Comparison of ENCODE assay signal across 15 mouse cellular contexts in genomic region chr12:73731848-73732540, GRCm38 (mm10).
A peak's percentile ranks its signal among the peaks of the same experiment; 100 is the strongest.
DNase-seq lines count a peak whose midpoint lies in the region; ATAC-seq lines count a peak whose summit lies in the region.
"Had no signal": no experiment of that assay in that cellular context is flagged by ENCODE, and none has a peak within 500 bp of the region (broad histone marks: within the 10 kb centered on the region; RNA-seq: fewer than 3 reads in every experiment).

No protein-coding gene starts in this region.

- H3K27me3 ChIP-seq in heart, embryonic 12.5 days (replicated peaks): no peaks in the 10 kb centered on the region
- peaks cover 88% of the 10 kb centered on the region for H3K27me3 ChIP-seq in midbrain, embryonic 12.5 days
- peaks cover 52% of the 10 kb centered on the region for H3K27me3 ChIP-seq in midbrain, embryonic 11.5 days (ENCODE audit: control insufficient read depth, insufficient read depth, low read length)
- H3K27me3 ChIP-seq in hindbrain, embryonic 16.5 days (replicated peaks; ENCODE audit: control insufficient read depth, insufficient read depth, low read length): peaks cover 3% of the 10 kb centered on the region
- peaks cover 10% of the 10 kb centered on the region; the same call in 1 of the 2 replicates for H3K27me3 ChIP-seq in midbrain, embryonic 16.5 days (ENCODE audit: control insufficient read depth, insufficient read depth, low read depth, low read length)
- no peaks in the 10 kb centered on the region for H3K27me3 ChIP-seq in kidney, embryonic 16.5 days (ENCODE audit: insufficient read depth, low read length)
- H3K27me3 ChIP-seq: embryonic facial prominence, embryonic 12.5 days had no signal

- no peak overlapping the region for H3K27ac ChIP-seq in heart, embryonic 12.5 days (ENCODE audit: poor library complexity, severe bottlenecking)
- 0 out of 2 replicates have a peak overlapping the region, but pooled peaks have one; percentile 2 for H3K27ac ChIP-seq in midbrain, embryonic 12.5 days (replicated peaks)
- H3K27ac ChIP-seq in midbrain, embryonic 11.5 days (ENCODE audit: low read depth, low read length): no peak overlapping the region
- H3K27ac ChIP-seq in hindbrain, embryonic 16.5 days (ENCODE audit: low read depth, low read length): no peak overlapping the region
- 0 out of 2 replicates have a peak overlapping the region, but pooled peaks have one; percentile 35 for H3K27ac ChIP-seq in midbrain, embryonic 16.5 days (ENCODE audit: low read length)
- no peak overlapping the region for H3K27ac ChIP-seq in kidney, embryonic 16.5 days (ENCODE audit: low read length)
- H3K27ac ChIP-seq: embryonic facial prominence, embryonic 12.5 days; forebrain, embryonic 10.5 days; neural tube, embryonic 12.5 days had no signal

- peak overlapping the region; percentile 41; the same call in 1 of the 2 replicates for H3K9ac ChIP-seq in heart, embryonic 12.5 days
- H3K9ac ChIP-seq in midbrain, embryonic 12.5 days (replicated peaks): no peak overlapping the region
- no peak overlapping the region for H3K9ac ChIP-seq in midbrain, embryonic 11.5 days (ENCODE audit: low read length)
- H3K9ac ChIP-seq in hindbrain, embryonic 16.5 days (ENCODE audit: low read depth, low read length): peak overlapping the region; percentile 12; the same call in 1 of the 2 replicates
- no peak overlapping the region for H3K9ac ChIP-seq in midbrain, embryonic 16.5 days (ENCODE audit: low read depth, low read length)
- H3K9ac ChIP-seq in kidney, embryonic 16.5 days (replicated peaks; ENCODE audit: low read length): no peak overlapping the region
- H3K9ac ChIP-seq: embryonic facial prominence, embryonic 12.5 days; neural tube, embryonic 12.5 days had no signal

- no peak overlapping the region for H3K4me3 ChIP-seq in heart, embryonic 12.5 days
- H3K4me3 ChIP-seq in midbrain, embryonic 12.5 days: no peak overlapping the region
- H3K4me3 ChIP-seq in midbrain, embryonic 11.5 days (ENCODE audit: low read depth, low read length): no peak overlapping the region
- H3K4me3 ChIP-seq in hindbrain, embryonic 16.5 days (ENCODE audit: low read length): no peak overlapping the region
- H3K4me3 ChIP-seq in midbrain, embryonic 16.5 days (ENCODE audit: low read depth, low read length): no peak overlapping the region
- H3K4me3 ChIP-seq in kidney, embryonic 16.5 days (ENCODE audit: low read length): no peak overlapping the region
- H3K4me3 ChIP-seq: embryonic facial prominence, embryonic 12.5 days; forebrain, embryonic 10.5 days; neural tube, embryonic 12.5 days had no signal

- peak overlapping the region; percentile 5; the same call in 1 of the 2 replicates for H3K4me2 ChIP-seq in heart, embryonic 12.5 days
- no peak overlapping the region for H3K4me2 ChIP-seq in midbrain, embryonic 12.5 days (replicated peaks)
- H3K4me2 ChIP-seq in midbrain, embryonic 11.5 days: no peak overlapping the region
- no peak overlapping the region; the same call in 1 of the 2 replicates for H3K4me2 ChIP-seq in hindbrain, embryonic 16.5 days (ENCODE audit: low read length)
- peak overlapping the region; percentile 20; the same call in 1 of the 2 replicates for H3K4me2 ChIP-seq in midbrain, embryonic 16.5 days (ENCODE audit: low read length)
- H3K4me2 ChIP-seq in kidney, embryonic 16.5 days (replicated peaks; ENCODE audit: low read depth, low read length): no peak overlapping the region
- H3K4me2 ChIP-seq: embryonic facial prominence, embryonic 12.5 days; neural tube, embryonic 12.5 days had no signal

- ATAC-seq in heart, embryonic 12.5 days (ENCODE audit: insufficient number of reproducible peaks, low FRiP score): no peak
- no peak for ATAC-seq in midbrain, embryonic 12.5 days (ENCODE audit: low FRiP score, low read depth)
- no peak for ATAC-seq in midbrain, embryonic 11.5 days (ENCODE audit: low FRiP score)
- ATAC-seq in hindbrain, embryonic 16.5 days: peak; percentile 68
- peak; percentile 75 for ATAC-seq in midbrain, embryonic 16.5 days
- ATAC-seq in kidney, embryonic 16.5 days (ENCODE audit: low FRiP score, low TSS enrichment): no peak

- H3K9me3 ChIP-seq in heart, embryonic 12.5 days (replicated peaks): no peaks in the 10 kb centered on the region
- H3K9me3 ChIP-seq in midbrain, embryonic 12.5 days: no peaks in the 10 kb centered on the region
- no peaks in the 10 kb centered on the region for H3K9me3 ChIP-seq in midbrain, embryonic 11.5 days (ENCODE audit: control insufficient read depth, low read length)
- H3K9me3 ChIP-seq in hindbrain, embryonic 16.5 days (ENCODE audit: control insufficient read depth, low read length): no peaks in the 10 kb centered on the region
- H3K9me3 ChIP-seq in midbrain, embryonic 16.5 days (replicated peaks; ENCODE audit: control insufficient read depth, low read length, poor library complexity, severe bottlenecking): no peaks in the 10 kb centered on the region
- no peaks in the 10 kb centered on the region for H3K9me3 ChIP-seq in kidney, embryonic 16.5 days (ENCODE audit: low read length)
- H3K9me3 ChIP-seq: embryonic facial prominence, embryonic 12.5 days; forebrain, embryonic 10.5 days; neural tube, embryonic 12.5 days had no signal

- H3K36me3 ChIP-seq in heart, embryonic 12.5 days: no peaks in the 10 kb centered on the region
- no peaks in the 10 kb centered on the region for H3K36me3 ChIP-seq in midbrain, embryonic 12.5 days
- no peaks in the 10 kb centered on the region for H3K36me3 ChIP-seq in midbrain, embryonic 11.5 days (ENCODE audit: control insufficient read depth, insufficient read depth, low read length)
- H3K36me3 ChIP-seq in hindbrain, embryonic 16.5 days (ENCODE audit: control insufficient read depth, insufficient read depth, low read length): no peaks in the 10 kb centered on the region
- no peaks in the 10 kb centered on the region for H3K36me3 ChIP-seq in midbrain, embryonic 16.5 days (ENCODE audit: control insufficient read depth, insufficient read depth, low read length)
- no peaks in the 10 kb centered on the region for H3K36me3 ChIP-seq in kidney, embryonic 16.5 days (ENCODE audit: insufficient read depth, low read length)
- H3K36me3 ChIP-seq: embryonic facial prominence, embryonic 12.5 days; forebrain, embryonic 10.5 days; neural tube, embryonic 12.5 days had no signal

- H3K4me1 ChIP-seq in heart, embryonic 12.5 days (replicated peaks): peaks cover 42% of the 10 kb centered on the region
- H3K4me1 ChIP-seq in midbrain, embryonic 12.5 days: peaks cover 10% of the 10 kb centered on the region; the same call in 1 of the 2 replicates
- peaks cover 8% of the 10 kb centered on the region; the same call in 1 of the 2 replicates for H3K4me1 ChIP-seq in midbrain, embryonic 11.5 days (ENCODE audit: control insufficient read depth, insufficient read depth, low read length)
- no peaks in the 10 kb centered on the region; the same call in 1 of the 2 replicates for H3K4me1 ChIP-seq in hindbrain, embryonic 16.5 days (ENCODE audit: control insufficient read depth, insufficient read depth, low read depth, low read length)
- H3K4me1 ChIP-seq in midbrain, embryonic 16.5 days (ENCODE audit: control insufficient read depth, insufficient read depth, low read length): peaks cover 9% of the 10 kb centered on the region
- H3K4me1 ChIP-seq in kidney, embryonic 16.5 days (ENCODE audit: insufficient read depth, low read length): no peaks in the 10 kb centered on the region

- DNase-seq in heart, adult 18-20 months: no peak
- no peak for DNase-seq in midbrain, embryonic 11.5 days (ENCODE audit: low spot score, missing footprints)
- no peak for DNase-seq in layer of hippocampus, adult 18-20 months (ENCODE audit: low spot score in 2 of 2)
- DNase-seq: adrenal gland, postnatal 25 days; cerebellum, adult 2 months; kidney, postnatal 10 days; thymus, postnatal 4 days had no signal

- WGBS in heart, embryonic 12.5 days: 51% methylated on average over 17 of the region's 17 CpGs
- WGBS in midbrain, embryonic 12.5 days: 56% methylated on average over 17 of the region's 17 CpGs
- 62% methylated on average over 17 of the region's 17 CpGs for WGBS in midbrain, embryonic 11.5 days
- 46% methylated on average over 17 of the region's 17 CpGs for WGBS in hindbrain, embryonic 16.5 days
- 39% methylated on average over 17 of the region's 17 CpGs for WGBS in midbrain, embryonic 16.5 days
- 67% methylated on average over 17 of the region's 17 CpGs for WGBS in kidney, embryonic 16.5 days

Comparison
In these comparisons a context has a peak if more than half of its experiments do, and no peak if none do; other contexts are left out.
1. ATAC-seq: peak in hindbrain, embryonic 16.5 days (single experiment) and midbrain, embryonic 16.5 days (single experiment); none in heart, embryonic 12.5 days (single experiment), midbrain, embryonic 12.5 days (single experiment), midbrain, embryonic 11.5 days (single experiment) and kidney, embryonic 16.5 days (single experiment).
2. H3K27ac ChIP-seq: peak in midbrain, embryonic 12.5 days (single experiment) and midbrain, embryonic 16.5 days (single experiment); none in heart, embryonic 12.5 days (single experiment), midbrain, embryonic 11.5 days (single experiment), hindbrain, embryonic 16.5 days (single experiment) and kidney, embryonic 16.5 days (single experiment).
3. H3K4me2 ChIP-seq: peak in heart, embryonic 12.5 days (single experiment) and midbrain, embryonic 16.5 days (single experiment); none in midbrain, embryonic 12.5 days (single experiment), midbrain, embryonic 11.5 days (single experiment), hindbrain, embryonic 16.5 days (single experiment) and kidney, embryonic 16.5 days (single experiment).
4. H3K9ac ChIP-seq: peak in heart, embryonic 12.5 days (single experiment) and hindbrain, embryonic 16.5 days (single experiment); none in midbrain, embryonic 12.5 days (single experiment), midbrain, embryonic 11.5 days (single experiment), midbrain, embryonic 16.5 days (single experiment) and kidney, embryonic 16.5 days (single experiment).